Mouse (Mus musculus) bone marrow macrophage, adult 2 months (primary cell): Measurements from ENCODE around the gene Ptgdr2.

ENCODE experiments used
- CTCF ChIP-seq: IDR thresholded peaks from 2 replicates; pipeline ENCODE4 v1.5.1; 2012; ENCODE audit warnings: low read depth, mild to moderate bottlenecking, low read length, moderate library complexity
- POLR2A ChIP-seq: IDR thresholded peaks from 2 replicates; pipeline ENCODE4 v1.6.1; 2012; ENCODE audit warnings: mild to moderate bottlenecking, low read depth, low read length, borderline replicate concordance

DNA sequence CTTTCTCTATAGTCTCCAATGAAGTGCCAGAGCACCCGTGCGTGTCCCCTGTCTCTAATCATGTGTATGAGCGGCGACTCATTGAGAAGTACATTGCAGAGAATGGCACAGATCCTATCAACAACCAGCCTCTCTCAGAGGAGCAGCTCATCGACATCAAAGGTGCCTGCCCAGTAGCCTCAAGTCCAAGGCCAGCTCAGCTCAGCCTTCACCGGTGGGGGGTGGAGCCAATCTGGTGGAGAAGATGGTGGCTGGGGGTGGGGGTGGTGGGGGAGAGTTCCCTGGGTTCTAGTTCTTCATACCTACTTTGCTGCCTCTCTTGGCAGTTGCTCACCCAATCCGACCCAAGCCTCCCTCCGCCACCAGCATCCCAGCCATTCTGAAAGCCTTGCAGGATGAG is 39.5 kb upstream of the Ptgdr2 start:
- no peak for TF ChIP-seq CTCF
- TF ChIP-seq POLR2A: no peak
